Comparison of ENCODE assay signal across 14 mouse cellular contexts in the genomic region with DNA sequence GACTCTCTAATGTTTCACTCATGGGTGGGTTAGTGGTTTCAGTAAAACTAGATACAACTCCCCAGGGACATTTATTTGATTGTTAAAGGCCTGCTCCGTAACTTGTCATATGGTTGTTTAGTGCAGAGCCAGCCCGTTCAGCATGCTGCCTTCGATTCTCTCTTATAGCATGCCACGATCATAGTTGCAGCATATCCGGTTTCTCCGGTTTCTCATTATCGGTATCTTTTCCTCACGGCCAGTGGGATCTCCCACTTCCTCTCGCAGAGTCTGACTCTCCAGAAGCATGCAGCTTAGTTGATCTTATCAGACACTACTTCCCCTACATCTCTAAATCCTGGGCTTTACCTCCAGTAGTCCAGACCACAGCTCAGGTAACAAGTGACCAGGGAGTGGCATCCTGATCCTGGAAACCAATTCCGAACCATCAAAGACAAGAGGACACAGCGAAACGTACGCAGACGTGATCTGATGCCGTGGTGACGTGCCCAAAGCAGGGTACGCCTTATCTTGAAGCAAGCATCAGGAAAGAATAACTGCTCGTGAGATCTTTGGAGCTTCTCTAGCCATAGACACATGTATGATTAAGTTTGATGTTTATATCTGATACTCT.
DNase-seq lines count a peak whose midpoint lies in the region; ATAC-seq lines count a peak whose summit lies in the region.
"Had no signal": no experiment of that assay in that cellular context is flagged by ENCODE, and none has a peak within 500 bp of the region (broad histone marks: within the 10 kb centered on the region; RNA-seq: fewer than 3 reads in every experiment).

No protein-coding gene starts in this region.

- no peak for DNase-seq in kidney, adult 9 months
- peak; percentile 69 for DNase-seq in MN1 (ENCODE audit: low spot score)
- peak; percentile 32 to 57 for DNase-seq in lung, postnatal 4 days
- DNase-seq in urinary bladder, adult 2 months (ENCODE audit: low spot score), result no peak
- DNase-seq in spleen, adult 12 weeks (ENCODE audit: low spot score), result no peak
- no peak for DNase-seq in midbrain, embryonic 10.5 days (ENCODE audit: low spot score)
- DNase-seq: adrenal gland, postnatal 14 days; cerebellum, postnatal 25 days; layer of hippocampus, adult 9-11 months had no signal

- 52% methylated on average over 18 of the region's 18 CpGs for WGBS in kidney, embryonic 16.5 days
- 50% methylated on average over 18 of the region's 18 CpGs for WGBS in embryonic facial prominence, embryonic 15.5 days
- 91% methylated on average over 18 of the region's 18 CpGs for WGBS in midbrain, embryonic 10.5 days

- peak overlapping the region; percentile 2 for H3K4me2 ChIP-seq in kidney, embryonic 16.5 days (replicated peaks; ENCODE audit: low read depth, low read length)
- no peak overlapping the region; the same call in 1 of the 2 replicates for H3K4me2 ChIP-seq in embryonic facial prominence, embryonic 15.5 days (replicated peaks)
- H3K4me2 ChIP-seq: heart, embryonic 12.5 days; neural tube, embryonic 12.5 days had no signal

- H3K4me1 ChIP-seq in kidney, embryonic 16.5 days (ENCODE audit: insufficient read depth, low read length), result peaks cover 30% of the 10 kb centered on the region
- H3K4me1 ChIP-seq in embryonic facial prominence, embryonic 15.5 days, result peaks cover 22% of the 10 kb centered on the region
- H3K4me1 ChIP-seq in midbrain, embryonic 10.5 days, result peaks cover 12% of the 10 kb centered on the region
- H3K4me1 ChIP-seq: neural tube, embryonic 12.5 days had no signal

- H3K36me3 ChIP-seq in kidney, embryonic 16.5 days (ENCODE audit: insufficient read depth, low read length), result no peaks in the 10 kb centered on the region
- no peaks in the 10 kb centered on the region for H3K36me3 ChIP-seq in embryonic facial prominence, embryonic 15.5 days
- no peaks in the 10 kb centered on the region for H3K36me3 ChIP-seq in midbrain, embryonic 10.5 days
- H3K36me3 ChIP-seq: heart, embryonic 12.5 days; neural tube, embryonic 12.5 days had no signal

- no peak overlapping the region for H3K4me3 ChIP-seq in kidney, embryonic 16.5 days (ENCODE audit: low read length)
- no peak overlapping the region for H3K4me3 ChIP-seq in embryonic facial prominence, embryonic 15.5 days (replicated peaks)
- no peak overlapping the region for H3K4me3 ChIP-seq in midbrain, embryonic 10.5 days
- H3K4me3 ChIP-seq: heart, embryonic 12.5 days; neural tube, embryonic 12.5 days had no signal

- no peak overlapping the region for H3K9ac ChIP-seq in kidney, embryonic 16.5 days (replicated peaks; ENCODE audit: low read length)
- H3K9ac ChIP-seq in embryonic facial prominence, embryonic 15.5 days, result no peak overlapping the region
- H3K9ac ChIP-seq: heart, embryonic 12.5 days; neural tube, embryonic 12.5 days had no signal

- no peaks in the 10 kb centered on the region for H3K27me3 ChIP-seq in kidney, embryonic 16.5 days (ENCODE audit: insufficient read depth, low read length)
- no peaks in the 10 kb centered on the region for H3K27me3 ChIP-seq in embryonic facial prominence, embryonic 15.5 days
- H3K27me3 ChIP-seq in midbrain, embryonic 10.5 days (ENCODE audit: low read depth, poor library complexity, severe bottlenecking), result no peaks in the 10 kb centered on the region
- H3K27me3 ChIP-seq: heart, embryonic 12.5 days; neural tube, embryonic 12.5 days had no signal

- no peak for ATAC-seq in kidney, embryonic 16.5 days (ENCODE audit: low FRiP score, low TSS enrichment)
- ATAC-seq in embryonic facial prominence, embryonic 15.5 days (ENCODE audit: insufficient number of reproducible peaks, low FRiP score, low TSS enrichment, low read depth), result no peak

- H3K9me3 ChIP-seq in kidney, embryonic 16.5 days (ENCODE audit: low read length), result no peaks in the 10 kb centered on the region
- H3K9me3 ChIP-seq in embryonic facial prominence, embryonic 15.5 days (replicated peaks), result no peaks in the 10 kb centered on the region
- H3K9me3 ChIP-seq in midbrain, embryonic 10.5 days (replicated peaks), result no peaks in the 10 kb centered on the region
- H3K9me3 ChIP-seq: heart, embryonic 12.5 days; neural tube, embryonic 12.5 days had no signal

- H3K27ac ChIP-seq in kidney, embryonic 16.5 days (ENCODE audit: low read length), result peak overlapping the region; percentile 34; the same call in 1 of the 2 replicates
- H3K27ac ChIP-seq in embryonic facial prominence, embryonic 15.5 days (replicated peaks), result 0 out of 2 replicates have a peak overlapping the region, but pooled peaks have one; percentile 17
- no peak overlapping the region for H3K27ac ChIP-seq in midbrain, embryonic 10.5 days (replicated peaks)
- H3K27ac ChIP-seq: macrophage; neural tube, embryonic 12.5 days had no signal

Comparison
In these comparisons a context has a peak if more than half of its experiments do, and no peak if none do; other contexts are left out.
1. DNase-seq: peak in MN1 (single experiment) and lung, postnatal 4 days (2 of 2); none in kidney, adult 9 months (single experiment), urinary bladder, adult 2 months (single experiment), spleen, adult 12 weeks (single experiment) and midbrain, embryonic 10.5 days (single experiment).